Mouse (Mus musculus): ENCODE data around the gene Zfp580.
"Not testable (repeated sequence)": the region's sequence is repeated elsewhere in the genome, so short reads cannot be mapped to it uniquely, and the experiment has no call there.

Zfp580 gene

GRCm38 (mm10) chr7:5051193-5052192, at the start of gene Zfp580:
Gene Zfp580, plus strand, starts transcription at chr7:5051538.
- DNase-seq (ENCODE audit: low spot score): no peak

GRCm38 (mm10) chr7:5002876-5003275, 48.5 kb upstream of the Zfp580 start:
- not testable (repeated sequence) for DNase-seq (ENCODE audit: low spot score)

- no peak for DNase-seq (ENCODE audit: low spot score)
These were observed 43.1 kb upstream of the Zfp580 start for GRCm38 (mm10) chr7:5008229-5008628.

GRCm38 (mm10) chr7:5012681-5013513, 38.4 kb upstream of the Zfp580 start:
- no peak for DNase-seq (ENCODE audit: low spot score)

- DNase-seq (ENCODE audit: low spot score): peak; percentile 99
These were observed 36.9 kb upstream of the Zfp580 start, which contains the start of the genes Zfp524 and Fiz1 for GRCm38 (mm10) chr7:5014251-5015117. Gene Zfp524, plus strand, starts transcription at chr7:5014415. Gene Fiz1, minus strand, starts transcription at chr7:5014697.

GRCm38 (mm10) chr7:5015118-5016001, 36.0 kb upstream of the Zfp580 start, which contains the start of gene Gm44973:
Gene Gm44973, plus strand, starts transcription at chr7:5015496.
- peak; percentile 93 for DNase-seq (ENCODE audit: low spot score)

GRCm38 (mm10) chr7:5016057-5016456, 35.3 kb upstream of the Zfp580 start:
- no peak for DNase-seq (ENCODE audit: low spot score)

- DNase-seq (ENCODE audit: low spot score): no peak
These were observed 34.4 kb upstream of the Zfp580 start for GRCm38 (mm10) chr7:5016920-5017319.

GRCm38 (mm10) chr7:5017352-5017751, 34.0 kb upstream of the Zfp580 start:
- DNase-seq (ENCODE audit: low spot score): no peak

- DNase-seq (ENCODE audit: low spot score): no peak
These were observed 33.4 kb upstream of the Zfp580 start for GRCm38 (mm10) chr7:5017931-5018330.

GRCm38 (mm10) chr7:5019576-5019975, 31.8 kb upstream of the Zfp580 start:
- not testable (repeated sequence) for DNase-seq (ENCODE audit: low spot score)

- peak; percentile 97 for DNase-seq (ENCODE audit: low spot score)
These were observed 31.2 kb upstream of the Zfp580 start, which contains the start of the genes Zfp865 and Ccdc106 for GRCm38 (mm10) chr7:5020000-5020681. Gene Zfp865, plus strand, starts transcription at chr7:5020376. Gene Ccdc106, plus strand, starts transcription at chr7:5020553.

- no peak for DNase-seq (ENCODE audit: low spot score)
These were observed 30.7 kb upstream of the Zfp580 start for GRCm38 (mm10) chr7:5020685-5021084.

GRCm38 (mm10) chr7:5021197-5021596, 30.1 kb upstream of the Zfp580 start:
- no peak for DNase-seq (ENCODE audit: low spot score)

GRCm38 (mm10) chr7:5029543-5029942, 21.8 kb upstream of the Zfp580 start:
- no peak for DNase-seq (ENCODE audit: low spot score)

- DNase-seq (ENCODE audit: low spot score): no peak
These were observed 21.4 kb upstream of the Zfp580 start for GRCm38 (mm10) chr7:5029946-5030345.

GRCm38 (mm10) chr7:5030554-5031275, 20.6 kb upstream of the Zfp580 start:
- no peak for DNase-seq (ENCODE audit: low spot score)

GRCm38 (mm10) chr7:5031496-5031895, 19.8 kb upstream of the Zfp580 start:
- no peak for DNase-seq (ENCODE audit: low spot score)

GRCm38 (mm10) chr7:5033818-5034217, 17.5 kb upstream of the Zfp580 start, which contains the start of gene 4632433K11Rik:
Gene 4632433K11Rik, plus strand, starts transcription at chr7:5034118.
- DNase-seq (ENCODE audit: low spot score): no peak

All from c-Kit-positive CD71-positive TER-119-positive erythroid progenitor cells, embryonic 14.5 days (primary cell).